Mouse (Mus musculus) right cerebral cortex, adult 2 months (tissue): ENCODE data around the gene Uhrf2.

Experiments used
- DNase-seq, 2 experiments: peaks; one replicate each; pipeline ENCODE4 v3.0.0; 2021 to 2022; ENCODE audit warnings: low spot score in 2 of 2

Gene Uhrf2

GRCm38 (mm10) chr19:30124999-30125669 is 94.8 kb downstream of the Uhrf2 start:
- no peak for DNase-seq

GRCm38 (mm10) chr19:30125670-30126059 is 95.4 kb downstream of the Uhrf2 start:
- no peak for DNase-seq

- no peak for DNase-seq
Observed at GRCm38 (mm10) chr19:30128177-30128576, 97.9 kb downstream of the Uhrf2 start.

- DNase-seq = no peak
Observed at GRCm38 (mm10) chr19:30136308-30136707, 106.0 kb downstream of the Uhrf2 start.
